Comparison of ENCODE assay signal across 19 mouse cellular contexts in the genomic region with DNA sequence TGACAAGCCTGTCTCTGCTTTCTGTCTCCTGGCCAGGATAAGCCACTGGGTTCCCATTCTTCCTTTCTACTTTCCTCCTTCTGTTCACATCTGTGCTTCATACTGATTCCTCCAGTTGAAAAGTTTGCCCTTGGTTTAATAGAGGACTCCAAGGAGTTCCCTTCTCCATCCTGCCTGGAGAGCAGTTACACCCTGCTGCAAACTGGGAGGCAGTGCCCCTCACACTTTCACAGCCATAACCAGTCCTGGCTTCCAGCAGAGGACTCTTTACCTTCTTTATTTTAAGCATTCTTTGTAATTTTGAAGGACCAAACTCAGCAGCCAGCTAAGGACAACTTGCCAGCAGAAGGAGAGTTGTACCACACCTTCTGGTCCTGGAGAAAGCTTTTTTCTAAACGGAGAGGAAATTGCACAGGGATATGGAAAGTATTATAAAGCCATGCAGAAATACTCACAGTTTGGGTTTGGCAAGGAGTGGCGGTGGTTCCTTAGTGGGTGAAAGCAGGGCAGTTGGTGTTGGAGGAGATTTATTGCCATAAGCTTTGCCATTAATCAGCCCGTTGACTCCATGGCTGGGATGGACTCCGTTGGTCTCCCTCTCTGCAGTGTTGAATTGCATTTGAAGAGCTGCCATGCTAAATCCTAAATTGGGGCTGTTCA.
"Had no signal": no experiment of that assay in that cellular context is flagged by ENCODE, and none has a peak within 500 bp of the region (broad histone marks: within the 10 kb centered on the region; RNA-seq: fewer than 3 reads in every experiment).

No protein-coding gene starts in this region.

- H3K27ac ChIP-seq: kidney, embryonic 15.5 days; liver, embryonic 12.5 days; liver, embryonic 15.5 days; lung, embryonic 15.5 days; midbrain, embryonic 10.5 days; midbrain, embryonic 13.5 days; neural tube, embryonic 13.5 days had no signal

- H3K4me2 ChIP-seq: kidney, embryonic 15.5 days; liver, embryonic 12.5 days; liver, embryonic 15.5 days; lung, embryonic 15.5 days; midbrain, embryonic 13.5 days; neural tube, embryonic 13.5 days had no signal

- H3K4me3 ChIP-seq: kidney, embryonic 15.5 days; liver, embryonic 12.5 days; liver, embryonic 15.5 days; lung, embryonic 15.5 days; megakaryocyte, embryonic 14.5 days; midbrain, embryonic 10.5 days; midbrain, embryonic 13.5 days; myocyte; neural tube, embryonic 13.5 days had no signal

- H3K36me3 ChIP-seq: kidney, embryonic 15.5 days; liver, embryonic 12.5 days; liver, embryonic 15.5 days; lung, embryonic 15.5 days; neural tube, embryonic 13.5 days had no signal

- H3K27me3 ChIP-seq: kidney, embryonic 15.5 days; liver, embryonic 12.5 days; liver, embryonic 15.5 days; lung, embryonic 15.5 days; midbrain, embryonic 13.5 days; neural tube, embryonic 13.5 days had no signal

- ATAC-seq: liver, embryonic 12.5 days; midbrain, embryonic 13.5 days; midbrain, embryonic 16.5 days had no signal

- H3K9ac ChIP-seq: kidney, embryonic 15.5 days; liver, embryonic 12.5 days; liver, embryonic 15.5 days; lung, embryonic 15.5 days; midbrain, embryonic 13.5 days; neural tube, embryonic 13.5 days had no signal

- H3K4me1 ChIP-seq: kidney, embryonic 15.5 days; liver, embryonic 12.5 days; liver, embryonic 15.5 days; lung, embryonic 15.5 days; megakaryocyte, embryonic 14.5 days; midbrain, embryonic 10.5 days; midbrain, embryonic 13.5 days; neural tube, embryonic 13.5 days had no signal

- H3K9me3 ChIP-seq: kidney, embryonic 15.5 days; liver, embryonic 12.5 days; liver, embryonic 15.5 days; lung, embryonic 15.5 days; megakaryocyte, embryonic 14.5 days; midbrain, embryonic 10.5 days; midbrain, embryonic 13.5 days; neural tube, embryonic 13.5 days had no signal

- DNase-seq: kidney, postnatal 10 days; kidney, postnatal 36 days; left cerebral cortex, postnatal 4 days; liver; lung, adult 18-20 months; lung, postnatal 10 days; lung, postnatal 36 days; thymus, adult 18-20 months; thymus, postnatal 36 days had no signal
